Mouse (Mus musculus): ENCODE data around the gene Slc7a11. TPM values are rescaled to one million over a fixed set of nuclear protein-coding genes. Genes with fewer than 3 reads are reported as not detected.

Gene Slc7a11
- polyA plus RNA-seq, 1 experiment from 2014 or later, result 2.3 TPM

GRCm38 (mm10) chr3:49886220-49886945 is 557.0 kb downstream of the Slc7a11 start:
- Histone ChIP-seq H3K4me2 (ENCODE audit: low read length) (peak overlapping the region; percentile 31), H3K9me3 (ENCODE audit: control insufficient read depth, low read length) (no peaks in the 10 kb centered on the region), H3K4me3 (replicated peaks; ENCODE audit: low read depth, low read length) (no peak overlapping the region), H3K27me3 (ENCODE audit: control insufficient read depth, insufficient read depth, low read length) (no peaks in the 10 kb centered on the region), H3K9ac (replicated peaks; ENCODE audit: low read length) (no peak overlapping the region), H3K27ac (replicated peaks; ENCODE audit: low read depth, low read length) (no peak overlapping the region), H3K36me3 (ENCODE audit: control insufficient read depth, insufficient read depth, low read length) (no peaks in the 10 kb centered on the region), H3K4me1 (ENCODE audit: control insufficient read depth, insufficient read depth, low read length) (peaks cover 7% of the 10 kb centered on the region)
- DNase-seq (peak; percentile 78), ATAC-seq (ENCODE audit: low FRiP score, low TSS enrichment) (peak; percentile 95)
- 6% methylated on average over 8 of the region's 8 CpGs for WGBS

DNA sequence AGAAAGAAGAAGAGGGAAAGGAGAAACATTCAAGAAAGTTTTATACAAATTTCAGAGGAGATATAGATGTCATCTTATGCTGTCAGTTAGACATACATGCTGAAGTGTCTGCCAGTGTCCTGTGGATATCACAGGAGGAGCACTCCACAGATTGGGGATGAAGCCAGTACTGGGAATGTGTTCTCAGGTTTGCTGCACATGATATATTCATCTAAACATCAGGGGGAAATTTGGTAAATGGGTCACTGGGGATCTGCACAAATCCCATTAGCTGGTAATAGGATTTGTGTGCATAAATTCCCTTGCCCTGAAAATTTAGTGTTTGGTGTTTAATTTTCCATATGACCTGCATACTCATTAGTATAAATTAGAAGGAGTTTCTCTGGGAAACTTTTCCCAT is 562.9 kb downstream of the Slc7a11 start:
- ATAC-seq (ENCODE audit: low FRiP score, low TSS enrichment) (no peak; the same call in 1 of the 2 replicates), DNase-seq (peak; percentile 57)
- Histone ChIP-seq H3K27me3 (ENCODE audit: control insufficient read depth, insufficient read depth, low read length) (no peaks in the 10 kb centered on the region), H3K27ac (replicated peaks; ENCODE audit: low read depth, low read length) (no peak overlapping the region), H3K4me1 (ENCODE audit: control insufficient read depth, insufficient read depth, low read length) (no peaks in the 10 kb centered on the region), H3K9me3 (ENCODE audit: control insufficient read depth, low read length) (no peaks in the 10 kb centered on the region), H3K36me3 (ENCODE audit: control insufficient read depth, insufficient read depth, low read length) (no peaks in the 10 kb centered on the region), H3K9ac (replicated peaks; ENCODE audit: low read length) (no peak overlapping the region), H3K4me3 (replicated peaks; ENCODE audit: low read depth, low read length) (no peak overlapping the region), H3K4me2 (ENCODE audit: low read length) (no peak overlapping the region)

DNA sequence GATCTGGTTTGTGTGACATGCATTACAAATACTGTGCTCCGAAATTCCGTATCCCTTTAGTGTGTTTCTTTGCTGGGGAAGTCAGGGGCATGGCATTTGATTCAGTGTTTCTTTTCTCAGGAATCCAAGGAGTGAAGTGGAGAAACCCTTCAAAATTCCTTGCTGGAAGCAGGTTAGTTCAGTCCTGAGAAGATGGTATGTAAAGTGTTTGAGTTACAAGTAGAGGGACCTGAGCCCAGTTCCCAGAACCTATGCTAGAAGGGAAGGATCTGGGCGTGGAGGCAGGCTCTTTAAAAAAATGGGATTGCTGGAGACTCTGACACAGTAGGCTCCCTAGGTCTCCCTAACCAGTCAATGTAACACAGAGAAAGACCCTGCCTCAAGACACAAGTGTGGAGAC is 572.6 kb downstream of the Slc7a11 start:
- Histone ChIP-seq H3K36me3 (ENCODE audit: control insufficient read depth, insufficient read depth, low read length) (no peaks in the 10 kb centered on the region), H3K27ac (replicated peaks; ENCODE audit: low read depth, low read length) (no peak overlapping the region), H3K9ac (replicated peaks; ENCODE audit: low read length) (no peak overlapping the region), H3K9me3 (ENCODE audit: control insufficient read depth, low read length) (no peaks in the 10 kb centered on the region), H3K4me3 (replicated peaks; ENCODE audit: low read depth, low read length) (no peak overlapping the region), H3K4me1 (ENCODE audit: control insufficient read depth, insufficient read depth, low read length) (peaks cover 24% of the 10 kb centered on the region), H3K4me2 (ENCODE audit: low read length) (no peak overlapping the region), H3K27me3 (ENCODE audit: control insufficient read depth, insufficient read depth, low read length) (no peaks in the 10 kb centered on the region)
- WGBS, result 65% methylated on average over 3 of the region's 3 CpGs
- no peak for ATAC-seq (ENCODE audit: low FRiP score, low TSS enrichment)
- DNase-seq, result no peak

DNA sequence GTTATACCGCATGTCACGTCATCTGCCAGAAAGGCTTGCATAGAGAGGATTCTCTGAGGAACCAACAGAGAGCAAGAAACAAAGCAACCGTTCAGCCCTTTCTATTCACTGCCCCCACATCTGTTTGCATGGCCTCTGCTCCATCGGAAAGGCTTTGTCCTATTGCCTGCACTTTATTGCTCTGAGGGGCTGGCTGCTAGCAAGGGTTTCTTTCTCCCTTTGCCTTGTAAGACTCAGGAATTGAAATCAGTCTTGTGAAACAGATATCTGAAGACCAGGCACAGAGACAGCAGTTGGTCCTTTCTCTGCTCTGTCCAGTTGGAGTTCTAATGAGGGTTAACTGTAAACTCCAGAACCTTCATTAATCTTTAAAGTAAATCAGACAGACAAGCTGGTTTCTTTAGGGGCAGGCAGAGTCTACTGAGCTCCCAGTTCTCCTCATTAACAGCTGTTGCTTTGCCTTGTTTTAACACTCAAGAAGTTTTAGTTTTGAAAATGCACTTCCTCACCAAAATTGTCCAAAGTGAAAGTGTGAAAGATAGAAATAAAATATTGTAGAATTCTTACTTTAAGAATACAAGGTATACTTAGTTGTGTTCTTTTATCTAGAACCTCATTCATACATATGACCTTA is 575.3 kb downstream of the Slc7a11 start:
- Histone ChIP-seq H3K9me3 (ENCODE audit: control insufficient read depth, low read length) (no peaks in the 10 kb centered on the region), H3K4me1 (ENCODE audit: control insufficient read depth, insufficient read depth, low read length) (peaks cover 26% of the 10 kb centered on the region), H3K4me2 (ENCODE audit: low read length) (no peak overlapping the region), H3K27me3 (ENCODE audit: control insufficient read depth, insufficient read depth, low read length) (no peaks in the 10 kb centered on the region), H3K9ac (replicated peaks; ENCODE audit: low read length) (no peak overlapping the region), H3K27ac (replicated peaks; ENCODE audit: low read depth, low read length) (peak overlapping the region; percentile 26), H3K4me3 (replicated peaks; ENCODE audit: low read depth, low read length) (no peak overlapping the region), H3K36me3 (ENCODE audit: control insufficient read depth, insufficient read depth, low read length) (no peaks in the 10 kb centered on the region)
- ATAC-seq (ENCODE audit: low FRiP score, low TSS enrichment), result peak; percentile 13; the same call in 1 of the 2 replicates
- 3% methylated on average over 4 of the region's 4 CpGs for WGBS
- DNase-seq, result peak; percentile 65

GRCm38 (mm10) chr3:49867147-49867950 is 576.1 kb downstream of the Slc7a11 start:
- DNase-seq (peak; percentile 27), ATAC-seq (ENCODE audit: low FRiP score, low TSS enrichment) (no peak)
- no peak overlapping the region for H3K9ac ChIP-seq (replicated peaks; ENCODE audit: low read length)
- H3K27ac ChIP-seq (replicated peaks; ENCODE audit: low read depth, low read length), result peak overlapping the region; percentile 26
- H3K4me3 ChIP-seq (replicated peaks; ENCODE audit: low read depth, low read length), result no peak overlapping the region
- H3K4me2 ChIP-seq (ENCODE audit: low read length), result no peak overlapping the region
- no peaks in the 10 kb centered on the region for H3K36me3 ChIP-seq (ENCODE audit: control insufficient read depth, insufficient read depth, low read length)
- WGBS, result 19% methylated on average over 7 of the region's 7 CpGs
- peaks cover 26% of the 10 kb centered on the region for H3K4me1 ChIP-seq (ENCODE audit: control insufficient read depth, insufficient read depth, low read length)
- no peaks in the 10 kb centered on the region for H3K9me3 ChIP-seq (ENCODE audit: control insufficient read depth, low read length)
- H3K27me3 ChIP-seq (ENCODE audit: control insufficient read depth, insufficient read depth, low read length), result no peaks in the 10 kb centered on the region

DNA sequence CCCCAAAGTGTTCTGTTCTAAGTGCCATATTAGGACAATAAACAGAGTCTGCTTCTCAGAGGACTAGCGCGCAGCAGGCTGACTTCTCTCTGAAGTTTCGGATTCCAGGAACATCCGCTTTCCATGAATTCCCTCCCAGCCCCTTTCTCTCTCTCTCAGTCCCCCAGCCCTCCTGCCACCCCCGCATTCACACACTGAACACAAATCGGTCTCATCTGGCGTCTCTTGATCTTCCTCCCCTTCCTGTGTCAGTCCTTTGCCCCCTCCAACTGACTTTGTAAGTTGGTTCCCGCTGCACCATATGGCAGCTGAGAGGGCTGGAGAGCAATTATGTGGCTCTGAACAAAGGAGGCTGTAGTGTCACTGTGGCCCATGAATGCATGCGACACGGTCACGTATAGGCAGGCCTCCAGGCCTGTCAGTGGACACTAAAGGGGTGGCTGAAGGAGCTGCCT is 577.3 kb downstream of the Slc7a11 start:
- H3K4me2 ChIP-seq (ENCODE audit: low read length), result peak overlapping the region; percentile 26
- DNase-seq (peak; percentile 70), ATAC-seq (ENCODE audit: low FRiP score, low TSS enrichment) (peak; percentile 89)
- H3K4me1 ChIP-seq (ENCODE audit: control insufficient read depth, insufficient read depth, low read length), result peaks cover 26% of the 10 kb centered on the region
- no peaks in the 10 kb centered on the region for H3K9me3 ChIP-seq (ENCODE audit: control insufficient read depth, low read length)
- 5% methylated on average over 11 of the region's 11 CpGs for WGBS
- H3K4me3 ChIP-seq (replicated peaks; ENCODE audit: low read depth, low read length), result 0 out of 2 replicates have a peak overlapping the region, but pooled peaks have one; percentile 6
- no peak overlapping the region; the same call in 1 of the 2 replicates for H3K9ac ChIP-seq (replicated peaks; ENCODE audit: low read length)
- peak overlapping the region; percentile 26 for H3K27ac ChIP-seq (replicated peaks; ENCODE audit: low read depth, low read length)
- H3K36me3 ChIP-seq (ENCODE audit: control insufficient read depth, insufficient read depth, low read length), result no peaks in the 10 kb centered on the region
- no peaks in the 10 kb centered on the region for H3K27me3 ChIP-seq (ENCODE audit: control insufficient read depth, insufficient read depth, low read length)

DNA sequence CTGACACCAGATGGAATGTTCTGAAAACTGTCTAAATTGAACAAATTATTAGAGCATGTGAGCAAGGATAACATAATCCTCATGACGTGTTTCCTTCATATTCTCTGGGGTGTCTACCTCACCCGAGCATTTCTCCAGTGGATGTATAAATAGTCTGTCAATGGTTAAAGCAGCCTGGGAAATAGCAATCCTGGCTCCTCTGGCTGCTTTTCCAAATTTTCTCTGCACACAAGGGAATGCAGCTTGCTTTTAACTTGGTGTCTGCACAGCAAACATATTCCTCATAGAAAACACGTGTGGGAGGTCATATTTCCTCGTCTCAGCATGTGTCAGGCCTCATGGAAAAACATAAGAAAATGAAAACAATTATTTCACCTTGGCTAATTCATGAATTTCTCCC is 586.6 kb downstream of the Slc7a11 start:
- ATAC-seq (ENCODE audit: low FRiP score, low TSS enrichment), result no peak

DNA sequence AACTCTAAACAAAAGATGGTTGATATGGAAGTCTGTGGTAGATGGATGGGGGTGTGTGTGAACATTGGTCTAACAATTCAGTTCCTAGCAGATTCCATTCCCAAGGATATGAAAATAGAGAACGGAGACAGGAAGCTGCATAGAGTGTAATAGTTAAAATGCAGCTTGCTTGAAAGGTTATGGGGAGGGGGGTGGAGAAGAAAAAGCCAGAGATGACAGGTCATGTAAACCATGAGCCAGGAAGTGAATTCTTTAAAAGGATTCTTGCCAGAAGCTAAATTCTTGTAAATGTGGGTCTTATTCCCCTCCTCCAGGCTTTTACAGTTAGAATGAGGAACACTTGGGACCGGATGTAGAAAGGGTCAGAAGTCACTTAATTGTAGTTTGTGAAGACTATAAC is 589.1 kb downstream of the Slc7a11 start:
- H3K9ac ChIP-seq (replicated peaks; ENCODE audit: low read length), result no peak overlapping the region
- 89% methylated on average over 2 of the region's 2 CpGs for WGBS
- no peak overlapping the region for H3K4me2 ChIP-seq (ENCODE audit: low read length)
- H3K36me3 ChIP-seq (ENCODE audit: control insufficient read depth, insufficient read depth, low read length), result no peaks in the 10 kb centered on the region
- no peaks in the 10 kb centered on the region for H3K4me1 ChIP-seq (ENCODE audit: control insufficient read depth, insufficient read depth, low read length)
- H3K9me3 ChIP-seq (ENCODE audit: control insufficient read depth, low read length), result no peaks in the 10 kb centered on the region
- DNase-seq (no peak), ATAC-seq (ENCODE audit: low FRiP score, low TSS enrichment) (no peak)
- no peak overlapping the region for H3K4me3 ChIP-seq (replicated peaks; ENCODE audit: low read depth, low read length)
- no peaks in the 10 kb centered on the region for H3K27me3 ChIP-seq (ENCODE audit: control insufficient read depth, insufficient read depth, low read length)
- H3K27ac ChIP-seq (replicated peaks; ENCODE audit: low read depth, low read length), result no peak overlapping the region

More for the DNA sequence above, 586.6 kb downstream of the Slc7a11 start:
- Histone ChIP-seq H3K36me3 (ENCODE audit: control insufficient read depth, insufficient read depth, low read length) (no peaks in the 10 kb centered on the region), H3K27me3 (ENCODE audit: control insufficient read depth, insufficient read depth, low read length) (no peaks in the 10 kb centered on the region), H3K27ac (replicated peaks; ENCODE audit: low read depth, low read length) (no peak overlapping the region), H3K4me3 (replicated peaks; ENCODE audit: low read depth, low read length) (no peak overlapping the region), H3K9ac (replicated peaks; ENCODE audit: low read length) (no peak overlapping the region), H3K9me3 (ENCODE audit: control insufficient read depth, low read length) (no peaks in the 10 kb centered on the region), H3K4me1 (ENCODE audit: control insufficient read depth, insufficient read depth, low read length) (no peaks in the 10 kb centered on the region), H3K4me2 (ENCODE audit: low read length) (no peak overlapping the region)
- no peak for DNase-seq
- WGBS, result 69% methylated on average over 4 of the region's 4 CpGs

Data from midbrain, embryonic 14.5 days (tissue).